Mouse (Mus musculus) lung, adult 2 months (tissue): Measurements from ENCODE around the gene Gm9508. TPM values are rescaled to one million over a fixed set of nuclear protein-coding genes. Genes with fewer than 3 reads are reported as not detected.

Source experiments
- DNase-seq: peaks from one replicate; pipeline ENCODE4 v3.0.0; 2022
- H3K4me1 ChIP-seq: fragments of 200-500 bp; 2 replicates; pipeline ENCODE4 v1.6.1; 2011; ENCODE audit warnings: low read length; ENCODE audit not compliant: control insufficient read depth, insufficient read depth
- H3K4me3 ChIP-seq: fragments of 200-500 bp; replicated peaks from 2 replicates; pipeline ENCODE3; 2011; ENCODE audit warnings: low read depth, mild to moderate bottlenecking, control low read depth, low read length; ENCODE audit errors: extremely low read depth
- CTCF ChIP-seq: fragments of 200-500 bp; IDR thresholded peaks from 2 replicates; pipeline ENCODE4 v1.5.1; 2011; ENCODE audit warnings: mild to moderate bottlenecking, low read length, control low read depth; ENCODE audit not compliant: insufficient read depth
- POLR2A ChIP-seq: fragments of 200-500 bp; IDR thresholded peaks from 2 replicates; pipeline ENCODE4 v1.6.1; 2011; ENCODE audit warnings: low read depth, mild to moderate bottlenecking, control low read depth, low read length, borderline replicate concordance; ENCODE audit errors: extremely low read depth
- WGBS: fragments of 180-500 bp; shearing (Covaris S2); methylation state at CpG from one replicate; pipeline ENCODE4 v1.1.7; 2018; 5-methylcytosine and 5-hydroxymethylcytosine counted together
- polyA plus RNA-seq: library from polyadenylated mRNA; depleted of rRNA; stranded (reverse); fragments of >200 nt; gene quantifications from 2 replicates; pipeline ENCODE4 v1.2.3, GENCODE M21; 2012; rRNA removed

The Gm9508 gene
- polyA plus RNA-seq, 1 experiment = not detected

DNA sequence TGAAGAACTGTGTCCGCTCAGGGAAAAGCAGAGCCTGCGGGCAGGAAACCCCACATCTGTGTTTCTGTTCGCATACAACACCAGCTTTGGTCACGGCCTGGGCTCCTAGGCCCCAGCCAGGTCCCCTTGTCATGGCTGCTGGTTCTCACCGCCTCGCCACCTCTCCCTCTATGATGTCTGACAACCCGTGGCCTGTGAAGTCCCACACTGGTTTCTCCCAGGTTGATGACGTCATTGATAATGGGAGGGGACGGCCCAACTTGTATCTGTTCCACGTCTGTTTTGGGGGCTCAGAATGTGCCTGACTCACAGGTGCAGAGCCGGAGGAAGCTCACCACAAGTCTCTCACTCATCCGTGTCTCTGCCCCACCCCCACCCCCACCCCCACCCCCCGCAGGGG lies 23.3 kb downstream of the Gm9508 start:
- no peak overlapping the region for H3K4me3 ChIP-seq
- no peak for DNase-seq
- WGBS = 60% methylated on average over 13 of the region's 13 CpGs
- TF ChIP-seq POLR2A = no peak
- TF ChIP-seq CTCF = no peak
- H3K4me1 ChIP-seq = no peaks in the 10 kb centered on the region

DNA sequence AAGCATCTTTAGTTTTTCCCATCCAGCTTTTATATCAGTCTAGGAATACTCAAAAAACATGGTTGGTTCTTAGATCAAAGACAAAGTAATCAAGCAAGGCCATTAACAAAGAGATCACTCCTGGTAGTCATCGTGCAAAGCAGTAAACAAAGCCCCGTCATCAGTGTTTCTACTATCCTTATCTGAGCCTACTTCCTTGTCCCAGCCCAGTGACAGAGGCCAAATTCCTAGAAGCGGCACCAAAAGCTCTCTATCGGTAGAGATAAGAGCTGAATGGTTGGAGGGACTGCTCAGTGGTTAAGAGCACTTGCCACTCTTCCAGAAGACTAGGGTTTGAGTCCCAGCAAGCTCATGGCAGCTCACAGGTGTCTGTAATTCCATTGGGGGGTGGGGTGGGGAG lies 25.5 kb downstream of the Gm9508 start:
- Histone ChIP-seq H3K4me3 (no peak overlapping the region), H3K4me1 (no peaks in the 10 kb centered on the region)
- DNase-seq = no peak
- 21% methylated on average over 4 of the region's 4 CpGs for WGBS
- TF ChIP-seq CTCF = no peak
- no peak for TF ChIP-seq POLR2A

GRCm38 (mm10) chr10:77670710-77671109 lies 26.3 kb downstream of the Gm9508 start:
- WGBS = 73% methylated on average over 4 of the region's 4 CpGs
- H3K4me3 ChIP-seq = no peak overlapping the region
- TF ChIP-seq CTCF (no peak), POLR2A (no peak)
- DNase-seq = no peak
- no peaks in the 10 kb centered on the region for H3K4me1 ChIP-seq

DNA sequence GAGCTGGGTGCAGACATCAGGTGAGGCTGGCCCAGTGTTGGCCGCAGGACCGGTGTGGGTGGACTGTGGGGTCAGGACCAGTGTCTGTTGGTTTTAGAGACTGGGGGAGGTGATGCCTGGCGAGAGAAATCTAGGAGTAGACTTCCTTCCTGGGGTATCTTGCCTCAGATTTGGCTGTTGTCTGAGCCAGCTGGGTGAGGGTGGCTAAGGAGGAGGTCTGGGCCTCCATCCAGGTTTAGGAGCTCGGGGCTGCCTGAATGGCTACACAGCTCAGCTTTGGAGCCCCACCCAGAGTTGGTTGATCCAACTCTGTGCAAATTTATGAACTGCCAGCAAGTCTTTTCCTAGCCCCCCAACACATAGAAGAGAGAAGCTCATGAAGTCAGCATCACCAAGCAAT lies 29.6 kb downstream of the Gm9508 start:
- TF ChIP-seq CTCF (no peak), POLR2A (no peak)
- 55% methylated on average over 4 of the region's 4 CpGs for WGBS
- H3K4me3 ChIP-seq = no peak overlapping the region
- no peak for DNase-seq
- H3K4me1 ChIP-seq = no peaks in the 10 kb centered on the region

DNA sequence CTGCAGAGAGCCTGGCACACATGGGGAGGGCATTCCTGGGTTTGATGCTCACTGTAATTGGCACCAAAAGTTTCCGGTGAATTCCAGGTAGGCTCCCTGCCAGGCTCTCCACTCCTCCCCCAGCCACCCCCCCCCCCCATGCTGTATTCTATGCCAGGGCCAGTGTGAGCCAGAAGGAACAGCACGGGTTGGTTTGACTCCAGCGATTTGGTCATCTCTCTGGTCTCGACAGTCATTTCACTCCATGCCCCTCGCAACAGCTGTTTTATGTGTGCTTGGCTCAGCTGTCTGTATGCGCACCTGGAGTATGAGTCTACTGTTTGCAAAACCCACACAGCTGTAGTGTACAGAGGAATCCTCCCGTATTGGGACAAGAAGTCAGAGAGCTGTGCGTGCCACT lies 30.7 kb downstream of the Gm9508 start:
- H3K4me1 ChIP-seq = no peaks in the 10 kb centered on the region
- H3K4me3 ChIP-seq = no peak overlapping the region
- 60% methylated on average over 8 of the region's 8 CpGs for WGBS
- TF ChIP-seq POLR2A (no peak), CTCF (no peak)
- DNase-seq = no peak

DNA sequence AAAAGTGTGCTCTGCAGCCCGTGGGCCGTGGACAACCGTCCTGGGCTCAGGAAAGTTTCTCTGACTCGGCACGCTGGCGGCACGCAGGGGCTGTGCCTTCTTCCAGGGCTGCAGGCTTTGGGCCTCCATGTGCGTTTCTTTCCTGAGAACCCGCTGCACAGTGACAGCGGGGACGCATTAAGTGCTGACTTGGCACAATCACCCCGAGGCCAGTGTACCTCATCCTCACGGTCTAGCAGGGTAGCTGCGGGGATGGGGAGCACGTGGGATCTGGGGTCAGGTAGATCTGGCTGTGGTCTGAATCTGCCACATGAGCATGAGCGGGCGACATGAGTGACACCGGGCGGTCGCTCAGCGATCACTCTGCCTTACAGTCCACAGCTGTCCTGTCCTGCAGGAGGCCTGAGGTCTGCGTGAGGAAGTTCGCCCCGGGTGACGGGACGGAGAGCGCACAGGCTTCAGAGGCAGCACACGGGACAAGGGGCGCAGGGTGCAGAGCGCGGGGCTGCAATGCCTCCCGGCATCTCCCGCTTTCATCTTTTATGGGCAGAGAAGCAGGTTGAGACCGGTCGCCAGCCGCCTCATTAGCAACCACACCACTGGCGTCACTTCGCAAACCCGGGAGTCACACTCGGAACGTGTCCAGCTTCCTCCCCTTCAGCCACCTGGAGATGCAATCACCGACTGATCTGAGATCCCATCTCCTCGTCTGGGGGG lies 32.9 kb downstream of the Gm9508 start:
- TF ChIP-seq CTCF = no peak
- TF ChIP-seq POLR2A = no peak
- Histone ChIP-seq H3K4me3 (no peak overlapping the region), H3K4me1 (no peaks in the 10 kb centered on the region)
- 48% methylated on average over 43 of the region's 43 CpGs for WGBS
- DNase-seq = no peak

DNA sequence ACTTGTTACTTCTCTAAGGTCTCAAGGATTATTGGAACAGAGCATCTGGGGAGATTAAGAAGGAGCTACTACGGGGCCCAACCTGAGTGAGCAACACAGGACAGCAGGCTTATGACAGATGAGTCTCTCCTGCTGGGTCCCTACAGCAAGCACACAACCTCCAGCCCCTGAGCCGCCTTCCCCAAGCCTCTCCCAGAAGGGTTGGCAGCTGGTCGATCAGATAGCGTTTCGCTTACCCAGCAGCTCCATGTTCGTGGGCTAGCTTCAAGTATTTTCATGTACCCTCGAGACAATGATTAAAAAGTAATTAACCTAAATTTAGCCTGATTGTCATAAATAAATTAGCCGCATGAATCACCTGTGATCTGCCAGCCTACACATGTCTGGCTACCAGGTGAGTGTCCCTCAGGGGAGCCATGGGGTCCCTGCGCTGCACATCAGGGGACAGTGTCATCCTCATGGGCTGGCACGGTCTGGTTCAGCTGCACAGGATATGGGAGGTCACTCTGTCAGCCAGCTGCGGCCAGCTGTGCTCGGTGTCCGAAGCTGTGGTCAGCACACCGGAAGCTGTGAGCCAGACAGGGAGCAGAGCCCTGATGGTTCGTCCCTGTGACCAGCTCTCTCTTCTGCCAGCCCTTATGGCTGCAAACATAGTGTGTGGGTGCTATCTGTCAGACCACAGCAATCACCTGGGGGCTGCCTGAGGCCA lies 38.6 kb downstream of the Gm9508 start:
- Histone ChIP-seq H3K4me3 (no peak overlapping the region), H3K4me1 (no peaks in the 10 kb centered on the region)
- WGBS = 52% methylated on average over 15 of the region's 15 CpGs
- TF ChIP-seq POLR2A = no peak
- TF ChIP-seq CTCF = no peak
- DNase-seq = no peak

- TF ChIP-seq CTCF (no peak), POLR2A (no peak)
- WGBS = 82% methylated on average over 9 of the region's 9 CpGs
- no peak for DNase-seq
Observed at GRCm38 (mm10) chr10:77652046-77652445, 45.0 kb downstream of the Gm9508 start.

DNA sequence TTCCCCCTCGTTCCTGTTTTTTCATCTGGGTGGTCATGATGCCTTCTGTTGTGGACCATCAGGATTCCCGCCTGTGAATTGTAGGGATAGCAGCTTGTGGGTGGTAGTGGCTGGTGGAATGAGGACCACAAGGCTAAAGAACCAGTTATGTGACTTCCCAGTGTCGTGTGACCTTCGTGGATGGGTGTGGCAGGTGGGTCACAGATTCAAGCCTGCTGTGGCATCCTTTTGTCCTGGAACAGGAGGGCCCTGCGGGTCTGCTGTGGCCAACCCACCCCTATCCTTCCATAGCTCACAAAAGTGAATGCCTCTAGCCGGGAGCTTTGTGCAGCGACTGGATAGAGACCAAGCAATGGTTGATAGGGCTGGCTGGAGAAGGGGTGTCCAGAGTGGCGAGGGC lies 49.1 kb downstream of the Gm9508 start:
- H3K4me3 ChIP-seq = no peak overlapping the region
- DNase-seq = no peak
- no peak for TF ChIP-seq CTCF
- WGBS = 81% methylated on average over 8 of the region's 8 CpGs
- no peaks in the 10 kb centered on the region for H3K4me1 ChIP-seq

More at GRCm38 (mm10) chr10:77652046-77652445, 45.0 kb downstream of the Gm9508 start:
- Histone ChIP-seq H3K4me1 (no peaks in the 10 kb centered on the region), H3K4me3 (no peak overlapping the region)

GRCm38 (mm10) chr10:77647461-77647860 lies 49.6 kb downstream of the Gm9508 start:
- TF ChIP-seq POLR2A = no peak
- no peak for TF ChIP-seq CTCF
- 62% methylated on average over 1 of the region's 1 CpGs for WGBS
- Histone ChIP-seq H3K4me3 (no peak overlapping the region), H3K4me1 (no peaks in the 10 kb centered on the region)
- no peak for DNase-seq

Other genes with a start within 250 kb of the Gm9508 start
- 24.6 and 24.7 TPM in 2 replicates for gene Fam207a, start 181.4 kb downstream of the Gm9508 start, polyA plus RNA-seq
- 69.9 and 91.7 TPM in 2 replicates for gene Itgb2, start 167.0 kb downstream of the Gm9508 start, polyA plus RNA-seq
- 199 and 223 TPM in 2 replicates for gene Pttg1ip, start 115.5 kb downstream of the Gm9508 start, polyA plus RNA-seq
- 201 and 261 TPM in 2 replicates for gene Sumo3, start 91.1 kb downstream of the Gm9508 start, polyA plus RNA-seq
- not detected in 2 replicates for gene Gm49325, start 91.0 kb downstream of the Gm9508 start, polyA plus RNA-seq
- gene Ube2g2, start 75.0 kb downstream of the Gm9508 start, polyA plus RNA-seq = 41.6 and 54.2 TPM in 2 replicates
- 0.06 and 0.43 TPM in 2 replicates for gene Tspear, start 10.7 kb downstream of the Gm9508 start, polyA plus RNA-seq
- not detected in 2 replicates for gene Gm19402, start 6.5 kb downstream of the Gm9508 start, polyA plus RNA-seq
- not detected in 2 replicates for gene Gm10272, start 9.4 kb upstream of the Gm9508 start, polyA plus RNA-seq
- not detected in 2 replicates for gene Gm10024, start 14.2 kb upstream of the Gm9508 start, polyA plus RNA-seq
- 1.4 TPM in 1 of 2 replicates, not detected in the other for gene Gm10142, start 18.6 kb upstream of the Gm9508 start, polyA plus RNA-seq
- 0.86 TPM in 1 of 2 replicates, not detected in the other for gene Krtap12-1, start 23.4 kb upstream of the Gm9508 start, polyA plus RNA-seq
- not detected in 2 replicates for gene Gm10100, start 29.3 kb upstream of the Gm9508 start, polyA plus RNA-seq
- not detected in 2 replicates for gene Gm18596, start 45.4 kb upstream of the Gm9508 start, polyA plus RNA-seq
- not detected in 2 replicates for gene Gm9736, start 54.1 kb upstream of the Gm9508 start, polyA plus RNA-seq
- gene Gm3233, start 62.4 kb upstream of the Gm9508 start, polyA plus RNA-seq = not detected in 2 replicates
- not detected in 2 replicates for gene Gm3238, start 74.1 kb upstream of the Gm9508 start, polyA plus RNA-seq
- not detected in 2 replicates for gene Gm7138, start 79.7 kb upstream of the Gm9508 start, polyA plus RNA-seq
- not detected in 2 replicates for gene Gm3250, start 85.3 kb upstream of the Gm9508 start, polyA plus RNA-seq
- not detected in 2 replicates for gene Gm7137, start 91.0 kb upstream of the Gm9508 start, polyA plus RNA-seq
- gene Gm9639, start 97.8 kb upstream of the Gm9508 start, polyA plus RNA-seq = not detected in 2 replicates
- gene Gm19668, start 101.9 kb upstream of the Gm9508 start, polyA plus RNA-seq = not detected in 2 replicates
- not detected in 2 replicates for gene Gm9507, start 114.6 kb upstream of the Gm9508 start, polyA plus RNA-seq
- not detected in 2 replicates for gene Gm2696, start 117.4 kb upstream of the Gm9508 start, polyA plus RNA-seq
- not detected in 2 replicates for gene Krtap10-4, start 129.9 kb upstream of the Gm9508 start, polyA plus RNA-seq
- not detected in 2 replicates for gene Krtap10-10, start 138.7 kb upstream of the Gm9508 start, polyA plus RNA-seq
- not detected in 2 replicates for gene Gm36176, start 149.6 kb upstream of the Gm9508 start, polyA plus RNA-seq
- not detected in 2 replicates for gene Gm10318, start 155.6 kb upstream of the Gm9508 start, polyA plus RNA-seq
- gene Gm3285, start 164.7 kb upstream of the Gm9508 start, polyA plus RNA-seq = not detected in 2 replicates
- 0.77 and 0.93 TPM in 2 replicates for gene Lrrc3, start 205.3 kb upstream of the Gm9508 start, polyA plus RNA-seq